Mouse (Mus musculus): ENCODE results near the gene Slc7a8. TPM values are rescaled to one million over a fixed set of nuclear protein-coding genes. Genes with fewer than 3 reads are reported as not detected.

The Slc7a8 gene
- polyA plus RNA-seq, 2 experiments = 4.5 to 5.8 TPM

- no peaks in the 10 kb centered on the region for H3K9me3 ChIP-seq (ENCODE audit: control insufficient read depth, low read length)
- no peak overlapping the region for H3K27ac ChIP-seq (replicated peaks; ENCODE audit: low read depth, low read length)
- no peak overlapping the region for H3K4me3 ChIP-seq (replicated peaks; ENCODE audit: low read length)
- no peaks in the 10 kb centered on the region for H3K4me1 ChIP-seq (ENCODE audit: control insufficient read depth, insufficient read depth, low read length)
- no peak overlapping the region for H3K4me2 ChIP-seq (replicated peaks; ENCODE audit: low read depth, low read length, severe bottlenecking)
- no peak for ATAC-seq (ENCODE audit: low FRiP score, low read depth)
- no peak overlapping the region for H3K9ac ChIP-seq (ENCODE audit: low read depth, low read length, severe bottlenecking)
- H3K36me3 ChIP-seq (ENCODE audit: control insufficient read depth, insufficient read depth, low read length) = no peaks in the 10 kb centered on the region
- 61% methylated on average over 5 of the region's 5 CpGs for WGBS
- DNase-seq (ENCODE audit: low spot score) = no peak
- no peaks in the 10 kb centered on the region for H3K27me3 ChIP-seq (ENCODE audit: control insufficient read depth, insufficient read depth, low read length)
- no peak for TF ChIP-seq POLR2A (IDR thresholded peaks at IDR 0.05; ENCODE audit: borderline replicate concordance, extremely low read depth, insufficient read depth, insufficient read length)
These were observed 75.9 kb downstream of the Slc7a8 start for GRCm38 (mm10) chr14:54705844-54706243.

- Histone ChIP-seq H3K4me2 (replicated peaks; ENCODE audit: low read depth, low read length, severe bottlenecking) (no peak overlapping the region), H3K27me3 (ENCODE audit: control insufficient read depth, insufficient read depth, low read length) (no peaks in the 10 kb centered on the region), H3K27ac (replicated peaks; ENCODE audit: low read depth, low read length) (no peak overlapping the region), H3K4me3 (replicated peaks; ENCODE audit: low read length) (no peak overlapping the region), H3K9me3 (ENCODE audit: control insufficient read depth, low read length) (no peaks in the 10 kb centered on the region), H3K4me1 (ENCODE audit: control insufficient read depth, insufficient read depth, low read length) (no peaks in the 10 kb centered on the region), H3K9ac (ENCODE audit: low read depth, low read length, severe bottlenecking) (peak overlapping the region; percentile 34; the same call in 1 of the 2 replicates), H3K36me3 (ENCODE audit: control insufficient read depth, insufficient read depth, low read length) (no peaks in the 10 kb centered on the region)
- WGBS = 68% methylated on average over 10 of the region's 10 CpGs
- no peak for TF ChIP-seq POLR2A (IDR thresholded peaks at IDR 0.05; ENCODE audit: borderline replicate concordance, extremely low read depth, insufficient read depth, insufficient read length)
- DNase-seq (ENCODE audit: low spot score) = no peak
- ATAC-seq (ENCODE audit: low FRiP score, low read depth) = no peak
These were observed 78.5 kb downstream of the Slc7a8 start for GRCm38 (mm10) chr14:54703207-54703606.

GRCm38 (mm10) chr14:54701298-54701697, 80.4 kb downstream of the Slc7a8 start:
- Histone ChIP-seq H3K9me3 (ENCODE audit: control insufficient read depth, low read length) (no peaks in the 10 kb centered on the region), H3K9ac (ENCODE audit: low read depth, low read length, severe bottlenecking) (no peak overlapping the region), H3K4me2 (replicated peaks; ENCODE audit: low read depth, low read length, severe bottlenecking) (no peak overlapping the region), H3K27ac (replicated peaks; ENCODE audit: low read depth, low read length) (no peak overlapping the region), H3K27me3 (ENCODE audit: control insufficient read depth, insufficient read depth, low read length) (no peaks in the 10 kb centered on the region), H3K4me3 (replicated peaks; ENCODE audit: low read length) (no peak overlapping the region), H3K4me1 (ENCODE audit: control insufficient read depth, insufficient read depth, low read length) (no peaks in the 10 kb centered on the region), H3K36me3 (ENCODE audit: control insufficient read depth, insufficient read depth, low read length) (no peaks in the 10 kb centered on the region)
- no peak for TF ChIP-seq POLR2A (IDR thresholded peaks at IDR 0.05; ENCODE audit: borderline replicate concordance, extremely low read depth, insufficient read depth, insufficient read length)
- DNase-seq (ENCODE audit: low spot score) = peak; percentile 66
- WGBS = 13% methylated on average over 6 of the region's 6 CpGs
- no peak for ATAC-seq (ENCODE audit: low FRiP score, low read depth)

- DNase-seq (ENCODE audit: low spot score) = no peak
- Histone ChIP-seq H3K9ac (ENCODE audit: low read depth, low read length, severe bottlenecking) (no peak overlapping the region), H3K36me3 (ENCODE audit: control insufficient read depth, insufficient read depth, low read length) (no peaks in the 10 kb centered on the region), H3K9me3 (ENCODE audit: control insufficient read depth, low read length) (no peaks in the 10 kb centered on the region), H3K4me3 (replicated peaks; ENCODE audit: low read length) (no peak overlapping the region), H3K27me3 (ENCODE audit: control insufficient read depth, insufficient read depth, low read length) (no peaks in the 10 kb centered on the region), H3K27ac (replicated peaks; ENCODE audit: low read depth, low read length) (no peak overlapping the region), H3K4me1 (ENCODE audit: control insufficient read depth, insufficient read depth, low read length) (no peaks in the 10 kb centered on the region), H3K4me2 (replicated peaks; ENCODE audit: low read depth, low read length, severe bottlenecking) (no peak overlapping the region)
- 29% methylated on average over 3 of the region's 3 CpGs for WGBS
- ATAC-seq (ENCODE audit: low FRiP score, low read depth) = no peak
- no peak for TF ChIP-seq POLR2A (IDR thresholded peaks at IDR 0.05; ENCODE audit: borderline replicate concordance, extremely low read depth, insufficient read depth, insufficient read length)
These were observed 82.2 kb downstream of the Slc7a8 start for GRCm38 (mm10) chr14:54699586-54699985.

- Histone ChIP-seq H3K9ac (ENCODE audit: low read depth, low read length, severe bottlenecking) (no peak within 1 kb of the TSS), H3K27ac (replicated peaks; ENCODE audit: low read depth, low read length) (no peak within 1 kb of the TSS), H3K4me2 (replicated peaks; ENCODE audit: low read depth, low read length, severe bottlenecking) (no peak within 1 kb of the TSS), H3K4me1 (ENCODE audit: control insufficient read depth, insufficient read depth, low read length) (no peaks in the 10 kb centered on the region), H3K4me3 (replicated peaks; ENCODE audit: low read length) (no peak within 1 kb of the TSS), H3K36me3 (ENCODE audit: control insufficient read depth, insufficient read depth, low read length) (0 out of 2 replicates have a peak, but pooled peaks cover 1% of the 10 kb centered on the region), H3K9me3 (ENCODE audit: control insufficient read depth, low read length) (no peaks in the 10 kb centered on the region), H3K27me3 (ENCODE audit: control insufficient read depth, insufficient read depth, low read length) (no peaks in the 10 kb centered on the region)
- no peak for DNase-seq (ENCODE audit: low spot score)
- TF ChIP-seq POLR2A (IDR thresholded peaks at IDR 0.05; ENCODE audit: borderline replicate concordance, extremely low read depth, insufficient read depth, insufficient read length) = no peak
- no peak for ATAC-seq (ENCODE audit: low FRiP score, low read depth)
- WGBS = 77% methylated on average over 4 of the region's 4 CpGs
These were observed 83.0 kb downstream of the Slc7a8 start, which contains the start of gene Gm29776 for GRCm38 (mm10) chr14:54698733-54699132. Gm29776 (minus strand) TSS chr14:54698833.

- no peak overlapping the region for H3K4me3 ChIP-seq (replicated peaks; ENCODE audit: low read length)
- ATAC-seq (ENCODE audit: low FRiP score, low read depth) (no peak), DNase-seq (ENCODE audit: low spot score) (no peak)
- H3K36me3 ChIP-seq (ENCODE audit: control insufficient read depth, insufficient read depth, low read length) = peaks cover 14% of the 10 kb centered on the region
- H3K27ac ChIP-seq (replicated peaks; ENCODE audit: low read depth, low read length) = no peak overlapping the region
- no peak for TF ChIP-seq POLR2A (IDR thresholded peaks at IDR 0.05; ENCODE audit: borderline replicate concordance, extremely low read depth, insufficient read depth, insufficient read length)
- no peaks in the 10 kb centered on the region for H3K27me3 ChIP-seq (ENCODE audit: control insufficient read depth, insufficient read depth, low read length)
- no peaks in the 10 kb centered on the region for H3K9me3 ChIP-seq (ENCODE audit: control insufficient read depth, low read length)
- 76% methylated on average over 4 of the region's 4 CpGs for WGBS
- H3K9ac ChIP-seq (ENCODE audit: low read depth, low read length, severe bottlenecking) = no peak overlapping the region
- H3K4me2 ChIP-seq (replicated peaks; ENCODE audit: low read depth, low read length, severe bottlenecking) = no peak overlapping the region
- no peaks in the 10 kb centered on the region for H3K4me1 ChIP-seq (ENCODE audit: control insufficient read depth, insufficient read depth, low read length)
These were observed 85.0 kb downstream of the Slc7a8 start for GRCm38 (mm10) chr14:54696752-54697151.

Data from limb, embryonic 14.5 days (tissue).